Mouse (Mus musculus) ES-E14 (cell line): ENCODE results near the gene Ccser2.

Experiments used
- CHD2 ChIP-seq: IDR thresholded peaks from 2 replicates; pipeline ENCODE4 v1.6.1; 2014; ENCODE audit warnings: mild to moderate bottlenecking, low read depth, low read length, inconsistent platforms
- HCFC1 ChIP-seq: IDR thresholded peaks from 2 replicates; pipeline ENCODE4 v1.6.1; 2012; ENCODE audit warnings: low read length, inconsistent platforms, borderline replicate concordance; ENCODE audit not compliant: insufficient read depth
- MAFK ChIP-seq: IDR thresholded peaks from 2 replicates; pipeline ENCODE4 v1.6.1; 2014; ENCODE audit warnings: mild to moderate bottlenecking, low read depth, low read length, inconsistent platforms; ENCODE audit not compliant: insufficient read depth
- ZC3H11A ChIP-seq: IDR thresholded peaks from 2 replicates; pipeline ENCODE4 v1.6.1; 2012; ENCODE audit warnings: low read depth, mild to moderate bottlenecking, inconsistent platforms, low read length, borderline replicate concordance
- ZNF384 ChIP-seq: IDR thresholded peaks from 2 replicates; pipeline ENCODE4 v1.6.1; 2012; ENCODE audit warnings: low read depth, low read length, inconsistent platforms

- TF ChIP-seq ZC3H11A: peak; percentile 50; the same call in 1 of the 2 replicates
- no peak for TF ChIP-seq CHD2
- no peak for TF ChIP-seq MAFK
- TF ChIP-seq HCFC1: no peak
- TF ChIP-seq ZNF384: no peak
Measured at GRCm38 (mm10) chr14:36952142-36952541, 16.4 kb downstream of the Ccser2 start.
